Mouse (Mus musculus): ENCODE data around the gene Gm5662. TPM values are rescaled to one million over a fixed set of nuclear protein-coding genes. Genes with fewer than 3 reads are reported as not detected.
"Not testable (repeated sequence)": the region's sequence is repeated elsewhere in the genome, so short reads cannot be mapped to it uniquely, and the experiment has no call there.

Gm5662 gene
- polyA plus RNA-seq (2011; ENCODE audit: insufficient read depth, insufficient read length, low replicate concordance, missing spikeins): not detected in 2 replicates

- H3K4me3 ChIP-seq (replicated peaks; ENCODE audit: control insufficient read depth, low read depth, low read length); H3K27ac ChIP-seq (ENCODE audit: control insufficient read depth, insufficient read depth, low read depth, low read length, poor library complexity); H3K4me1 ChIP-seq (ENCODE audit: control insufficient read depth, insufficient read depth, low read length): not testable (repeated sequence)
- WGBS: 75% methylated on average over 5 of the region's 5 CpGs
Measured at GRCm38 (mm10) chr12:88274400-88274799, at the start of gene Gm5662. TSS of gene Gm5662 (minus strand) at chr12:88274500.

- H3K27ac ChIP-seq (ENCODE audit: control insufficient read depth, insufficient read depth, low read depth, low read length, poor library complexity); H3K4me3 ChIP-seq (replicated peaks; ENCODE audit: control insufficient read depth, low read depth, low read length); H3K4me1 ChIP-seq (ENCODE audit: control insufficient read depth, insufficient read depth, low read length): not testable (repeated sequence)
- WGBS: 74% methylated on average over 2 of the region's 2 CpGs
Measured at GRCm38 (mm10) chr12:88323926-88324325, 49.6 kb upstream of the Gm5662 start, which contains the start of gene Gm5039. TSS of gene Gm5039 (minus strand) at chr12:88324026.

GRCm38 (mm10) chr12:88314556-88314955, 40.3 kb upstream of the Gm5662 start:
- TF ChIP-seq CTCF (IDR thresholded peaks at IDR 0.05; ENCODE audit: control insufficient read depth, insufficient read depth, low read length) (no peak), POLR2A (IDR thresholded peaks at IDR 0.05; ENCODE audit: borderline replicate concordance, control insufficient read depth, low read depth, low read length) (no peak)
- 61% methylated on average over 3 of the region's 3 CpGs for WGBS

GRCm38 (mm10) chr12:88297171-88297570, 22.9 kb upstream of the Gm5662 start:
- WGBS: 59% methylated on average over 2 of the region's 2 CpGs
- H3K4me3 ChIP-seq (replicated peaks; ENCODE audit: control insufficient read depth, low read depth, low read length); H3K27ac ChIP-seq (ENCODE audit: control insufficient read depth, insufficient read depth, low read depth, low read length, poor library complexity); H3K4me1 ChIP-seq (ENCODE audit: control insufficient read depth, insufficient read depth, low read length): not testable (repeated sequence)

More at GRCm38 (mm10) chr12:88314556-88314955, 40.3 kb upstream of the Gm5662 start:
- no peak overlapping the region for H3K27ac ChIP-seq (ENCODE audit: control insufficient read depth, insufficient read depth, low read depth, low read length, poor library complexity)
- H3K4me3 ChIP-seq (replicated peaks; ENCODE audit: control insufficient read depth, low read depth, low read length): no peak overlapping the region
- H3K4me1 ChIP-seq (ENCODE audit: control insufficient read depth, insufficient read depth, low read length): no peaks in the 10 kb centered on the region

- 58% methylated on average over 4 of the region's 4 CpGs for WGBS
- not testable (repeated sequence) for H3K27ac ChIP-seq (ENCODE audit: control insufficient read depth, insufficient read depth, low read depth, low read length, poor library complexity); H3K4me3 ChIP-seq (replicated peaks; ENCODE audit: control insufficient read depth, low read depth, low read length); H3K4me1 ChIP-seq (ENCODE audit: control insufficient read depth, insufficient read depth, low read length)
Measured at GRCm38 (mm10) chr12:88293082-88293481, 18.8 kb upstream of the Gm5662 start.

GRCm38 (mm10) chr12:88285224-88285623, 10.9 kb upstream of the Gm5662 start:
- H3K4me1 ChIP-seq (ENCODE audit: control insufficient read depth, insufficient read depth, low read length); H3K27ac ChIP-seq (ENCODE audit: control insufficient read depth, insufficient read depth, low read depth, low read length, poor library complexity); H3K4me3 ChIP-seq (replicated peaks; ENCODE audit: control insufficient read depth, low read depth, low read length): not testable (repeated sequence)
- whole genome bisulfite sequencing: 85% methylated on average over 5 of the region's 5 CpGs

GRCm38 (mm10) chr12:88257241-88257640, 17.1 kb downstream of the Gm5662 start:
- H3K27ac ChIP-seq (ENCODE audit: control insufficient read depth, insufficient read depth, low read depth, low read length, poor library complexity): no peak overlapping the region
- no peaks in the 10 kb centered on the region for H3K4me1 ChIP-seq (ENCODE audit: control insufficient read depth, insufficient read depth, low read length)
- WGBS: 39% methylated on average over 1 of the region's 1 CpGs
- H3K4me3 ChIP-seq (replicated peaks; ENCODE audit: control insufficient read depth, low read depth, low read length): no peak overlapping the region
- TF ChIP-seq CTCF (IDR thresholded peaks at IDR 0.05; ENCODE audit: control insufficient read depth, insufficient read depth, low read length) (no peak), POLR2A (IDR thresholded peaks at IDR 0.05; ENCODE audit: borderline replicate concordance, control insufficient read depth, low read depth, low read length) (no peak)

GRCm38 (mm10) chr12:88255917-88256316, 18.4 kb downstream of the Gm5662 start:
- not testable (repeated sequence) for H3K27ac ChIP-seq (ENCODE audit: control insufficient read depth, insufficient read depth, low read depth, low read length, poor library complexity); H3K4me1 ChIP-seq (ENCODE audit: control insufficient read depth, insufficient read depth, low read length); H3K4me3 ChIP-seq (replicated peaks; ENCODE audit: control insufficient read depth, low read depth, low read length)
- WGBS: 44% methylated on average over 2 of the region's 2 CpGs

GRCm38 (mm10) chr12:88250000-88250399, 24.3 kb downstream of the Gm5662 start, which contains the start of gene Gm8332:
TSS of gene Gm8332 (minus strand) at chr12:88250100.
- 59% methylated on average over 1 of the region's 2 CpGs for WGBS

GRCm38 (mm10) chr12:88245786-88246185, 28.5 kb downstream of the Gm5662 start:
- H3K4me3 ChIP-seq (replicated peaks; ENCODE audit: control insufficient read depth, low read depth, low read length); H3K27ac ChIP-seq (ENCODE audit: control insufficient read depth, insufficient read depth, low read depth, low read length, poor library complexity); H3K4me1 ChIP-seq (ENCODE audit: control insufficient read depth, insufficient read depth, low read length): not testable (repeated sequence)

More at GRCm38 (mm10) chr12:88250000-88250399, 24.3 kb downstream of the Gm5662 start, which contains the start of gene Gm8332:
- H3K4me3 ChIP-seq (replicated peaks; ENCODE audit: control insufficient read depth, low read depth, low read length); H3K4me1 ChIP-seq (ENCODE audit: control insufficient read depth, insufficient read depth, low read length); H3K27ac ChIP-seq (ENCODE audit: control insufficient read depth, insufficient read depth, low read depth, low read length, poor library complexity): not testable (repeated sequence)

- WGBS: 30% methylated on average over 1 of the region's 1 CpGs
Measured at GRCm38 (mm10) chr12:88242940-88243339, 31.4 kb downstream of the Gm5662 start.

More at GRCm38 (mm10) chr12:88242940-88243339, 31.4 kb downstream of the Gm5662 start:
- not testable (repeated sequence) for H3K4me1 ChIP-seq (ENCODE audit: control insufficient read depth, insufficient read depth, low read length); H3K27ac ChIP-seq (ENCODE audit: control insufficient read depth, insufficient read depth, low read depth, low read length, poor library complexity); H3K4me3 ChIP-seq (replicated peaks; ENCODE audit: control insufficient read depth, low read depth, low read length)

All from bone marrow, adult 2 months (tissue).